In the genomic region with DNA sequence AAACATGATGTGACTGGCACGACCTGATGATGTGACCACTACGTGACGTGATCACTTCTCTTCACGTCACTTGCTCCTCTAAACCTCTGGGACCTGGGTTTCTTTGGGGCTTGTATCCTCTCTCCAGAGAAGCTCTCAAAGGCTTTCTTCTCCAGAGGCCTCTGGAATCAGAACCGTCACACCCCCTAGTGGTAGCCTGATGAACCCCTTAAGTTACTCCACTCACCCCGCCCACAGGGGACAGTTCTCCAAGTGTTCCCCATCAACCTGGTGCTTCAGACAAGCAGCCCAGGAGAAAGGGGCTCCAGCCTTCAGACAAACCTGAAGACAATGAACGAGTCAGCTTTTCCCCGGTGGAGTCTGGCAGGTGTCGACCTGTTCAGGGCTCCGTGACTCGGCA, we compare ENCODE assay signal across 8 mouse cellular contexts.
DNase-seq lines count a peak whose midpoint lies in the region; TF ChIP-seq lines count a peak whose summit lies in the region.

No protein-coding gene starts in this region.

- H3K36me3 ChIP-seq in limb, embryonic 10.5 days: no peaks in the 10 kb centered on the region

- no peak for TF ChIP-seq POLR2A in cerebellum, adult 2 months (IDR thresholded peaks at IDR 0.05; ENCODE audit: borderline replicate concordance, insufficient read depth, low read length)

- peak; percentile 24 for DNase-seq in left cerebral cortex, adult 11 months (ENCODE audit: low spot score)
- no peak for DNase-seq in left cerebral cortex, adult 8-10 months (ENCODE audit: low spot score in 2 of 2)
- DNase-seq in WW6 (ENCODE audit: low read depth, low spot score): peak; percentile 33
- peak; percentile 26 to 27 for DNase-seq in cerebellum, adult 2 months
- DNase-seq in frontal cortex, postnatal 36 days (ENCODE audit: low spot score in 2 of 2): peak; percentile 56 to 59
- DNase-seq in limb, embryonic 10.5 days (ENCODE audit: low spot score): peak; percentile 51
- peak; percentile 62 to 75 for DNase-seq in right cerebral cortex, adult 2 months (ENCODE audit: low spot score in 2 of 2)
- DNase-seq in thymus, postnatal 25 days: no peak

- no peaks in the 10 kb centered on the region for H3K4me1 ChIP-seq in cerebellum, adult 2 months (ENCODE audit: control insufficient read depth, insufficient read depth, low read length)
- H3K4me1 ChIP-seq in limb, embryonic 10.5 days: no peaks in the 10 kb centered on the region

- H3K27me3 ChIP-seq in cerebellum, adult 2 months (ENCODE audit: control insufficient read depth, insufficient read depth, low read length): no peaks in the 10 kb centered on the region
- H3K27me3 ChIP-seq in limb, embryonic 10.5 days (ENCODE audit: low read depth, poor library complexity, severe bottlenecking): no peaks in the 10 kb centered on the region

- H3K27ac ChIP-seq in cerebellum, adult 2 months (ENCODE audit: insufficient read depth, low read length): no peak overlapping the region
- no peak overlapping the region for H3K27ac ChIP-seq in limb, embryonic 10.5 days

- peak; percentile 42; the same call in 1 of the 2 replicates for TF ChIP-seq CTCF in cerebellum, adult 2 months (IDR thresholded peaks at IDR 0.05; ENCODE audit: borderline replicate concordance, insufficient read depth, low read depth, low read length)

- WGBS in cerebellum, adult 2 months: 68% methylated on average over 11 of the region's 11 CpGs
- WGBS in limb, embryonic 10.5 days: 63% methylated on average over 11 of the region's 11 CpGs

- H3K9me3 ChIP-seq in limb, embryonic 10.5 days (replicated peaks): no peaks in the 10 kb centered on the region

- H3K4me3 ChIP-seq in cerebellum, adult 2 months (replicated peaks; ENCODE audit: insufficient read depth, low read depth, low read length): no peak overlapping the region
- H3K4me3 ChIP-seq in limb, embryonic 10.5 days: no peak overlapping the region

Comparison
In these comparisons a context has a peak if more than half of its experiments do, and no peak if none do; other contexts are left out.
1. DNase-seq: peak in left cerebral cortex, adult 11 months (single experiment), WW6 (single experiment), cerebellum, adult 2 months (2 of 2), frontal cortex, postnatal 36 days (2 of 2), limb, embryonic 10.5 days (single experiment) and right cerebral cortex, adult 2 months (2 of 2); none in left cerebral cortex, adult 8-10 months (0 of 2) and thymus, postnatal 25 days (single experiment).